Mouse (Mus musculus) kidney, adult 2 months (tissue): ENCODE results near the gene Thoc5.

Source experiments
- CTCF ChIP-seq: fragments of 200-500 bp; conservative IDR thresholded peaks from 2 replicates; pipeline ENCODE4 v1.5.1; 2011; ENCODE audit warnings: low read depth, mild to moderate bottlenecking, control low read depth, low read length, moderate library complexity, mixed read lengths; ENCODE audit not compliant: insufficient read depth, insufficient read length
- POLR2A ChIP-seq: fragments of 200-500 bp; IDR thresholded peaks from one replicate; pipeline ENCODE4 v1.6.1; 2011; ENCODE audit warnings: low read depth, low read length, control low read depth

GRCm38 (mm10) chr11:4865645-4866251 is 29.4 kb upstream of the Thoc5 start:
- TF ChIP-seq CTCF (peak; percentile 51), POLR2A (no peak)
